Mouse (Mus musculus) adrenal gland, adult 18-20 months (tissue): ENCODE results near the gene Upk1a. TPM values are rescaled to one million over a fixed set of nuclear protein-coding genes. Genes with fewer than 3 reads are reported as not detected.

Source experiments
- DNase-seq, 2 experiments: peaks; one replicate each; pipeline ENCODE4 v3.0.0; 2021 to 2022; ENCODE audit warnings: low spot score in 2 of 2
- total RNA-seq, 2 experiments: library from RNA; stranded (reverse); gene quantifications; 1 replicate in 1 of 2; 2 replicates in 1 of 2; pipeline ENCODE4 v1.2.3; 2021

Upk1a gene
- total RNA-seq, 2 experiments from 2014 or later, result 0.19 to 0.20 TPM

DNA sequence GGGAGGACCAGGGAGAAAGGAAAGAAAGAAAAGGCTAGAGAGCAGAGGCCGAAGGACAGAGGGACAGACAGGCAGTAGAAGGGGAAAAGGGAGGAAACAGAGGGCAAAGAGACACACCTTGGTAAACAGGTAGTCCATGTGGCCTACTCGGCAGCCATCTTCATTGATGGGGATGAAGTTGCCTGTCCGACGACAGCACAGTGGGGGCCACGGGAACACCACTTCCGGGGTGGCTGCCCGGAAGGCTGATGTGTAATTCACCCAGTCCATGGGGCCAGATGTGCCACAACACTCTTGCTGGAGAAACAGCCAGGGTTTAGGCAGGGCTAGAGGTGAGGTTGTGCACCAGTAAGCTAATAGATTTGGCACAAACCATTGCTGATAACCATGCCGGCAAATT, 7.7 kb downstream of the Upk1a start:
- DNase-seq, result no peak

DNA sequence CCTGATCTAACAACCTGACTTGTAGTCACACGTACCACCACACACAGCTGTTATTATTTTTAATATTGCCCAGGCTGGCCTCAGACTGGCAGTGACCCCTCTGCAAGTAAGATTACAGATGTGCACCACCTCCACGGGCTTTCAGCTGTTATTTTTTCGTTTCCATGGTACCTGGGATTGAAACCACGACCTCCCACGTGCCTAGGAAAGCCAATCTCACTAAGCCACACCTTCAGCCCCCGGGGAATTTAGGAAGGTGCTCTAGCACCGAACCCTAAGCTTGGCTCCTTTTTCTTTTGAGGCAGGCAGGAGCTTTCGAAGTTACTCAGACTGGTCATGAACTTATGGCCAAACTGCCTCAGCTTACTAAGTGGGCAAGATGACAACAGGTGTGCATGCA, 8.2 kb downstream of the Upk1a start:
- no peak for DNase-seq

DNA sequence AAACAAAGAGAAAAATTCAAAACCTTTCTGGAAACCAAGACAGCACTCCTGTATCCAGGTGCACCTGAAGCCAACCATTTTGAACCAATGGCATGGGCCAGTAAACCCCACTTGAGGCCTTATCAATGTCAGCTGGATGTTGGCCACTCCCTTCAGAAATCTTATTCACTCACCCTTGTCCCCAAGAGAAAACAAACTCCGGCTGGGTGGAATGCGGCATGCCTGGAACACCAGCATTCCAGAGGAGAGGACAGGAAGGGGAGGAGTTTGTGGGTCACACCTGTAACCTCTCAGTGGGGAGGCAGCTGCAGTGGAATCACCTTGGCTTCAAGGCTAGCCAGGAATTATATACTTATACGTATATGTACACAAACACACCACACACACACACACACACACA, 10.1 kb downstream of the Upk1a start:
- no peak for DNase-seq

DNA sequence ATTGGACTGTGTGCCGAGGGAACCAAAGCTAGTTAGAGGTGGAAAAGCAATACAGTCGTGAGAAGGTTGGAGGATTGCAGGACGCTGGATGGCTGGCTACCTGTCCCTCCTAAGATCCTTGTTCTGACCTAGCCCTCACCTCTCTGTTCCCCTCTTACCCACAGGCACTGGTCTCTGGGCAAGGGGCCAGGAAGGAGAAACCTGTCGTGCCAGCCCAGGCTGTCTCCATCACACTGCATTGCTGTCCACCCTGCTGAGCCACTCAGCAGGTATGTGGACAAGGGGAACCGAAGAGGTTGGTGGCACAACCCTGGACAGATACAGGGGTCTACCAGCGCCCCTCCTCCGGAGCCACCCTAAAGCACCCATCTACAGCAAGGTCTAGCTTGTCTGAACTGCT, 12.0 kb downstream of the Upk1a start:
- DNase-seq, result no peak

DNA sequence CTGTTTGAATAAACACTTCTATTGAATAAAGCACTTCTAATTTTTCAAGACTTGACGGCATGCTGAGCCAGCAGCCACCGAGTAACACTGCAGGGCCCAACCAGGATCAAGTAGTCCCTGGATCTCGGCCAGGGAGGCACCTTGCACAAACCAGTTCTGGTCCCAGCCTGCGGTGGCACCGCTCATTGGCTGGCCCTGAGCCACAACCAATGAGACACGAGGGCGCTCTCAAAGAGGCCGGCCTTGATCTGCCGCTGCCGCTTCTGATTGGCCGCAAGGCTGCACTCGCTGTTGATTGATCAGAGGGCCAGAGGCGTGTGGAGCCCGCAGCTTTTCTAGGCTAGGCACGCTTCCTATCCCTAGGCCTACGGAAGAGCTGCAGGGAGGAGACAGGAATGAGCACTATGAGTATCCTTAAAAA, 12.7 kb downstream of the Upk1a start:
- DNase-seq, result peak; percentile 78 to 82

DNA sequence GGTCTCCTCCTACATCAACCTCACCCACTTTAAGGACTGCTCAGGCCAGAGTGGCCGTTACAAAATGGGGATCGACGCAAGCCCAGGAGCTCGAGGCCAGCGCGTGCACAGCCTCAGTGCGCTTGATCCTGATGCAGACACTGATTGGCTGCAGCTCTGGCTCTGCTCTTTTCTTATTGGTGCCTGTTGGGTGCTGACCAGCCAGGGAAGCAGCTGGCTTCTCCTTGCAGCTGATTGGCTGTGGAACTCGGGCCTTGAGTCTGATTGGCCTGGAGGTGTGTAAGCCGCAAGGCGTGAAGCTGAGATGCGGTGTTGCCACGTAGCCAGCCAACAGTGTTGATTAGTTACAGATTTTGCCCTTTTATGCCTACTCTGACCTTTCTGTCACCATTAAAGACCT, 13.9 kb downstream of the Upk1a start, which contains the start of gene Zbtb32:
Gene Zbtb32, minus strand, starts transcription at position 124 of the 400 bp plus-strand sequence.
- no peak for DNase-seq

DNA sequence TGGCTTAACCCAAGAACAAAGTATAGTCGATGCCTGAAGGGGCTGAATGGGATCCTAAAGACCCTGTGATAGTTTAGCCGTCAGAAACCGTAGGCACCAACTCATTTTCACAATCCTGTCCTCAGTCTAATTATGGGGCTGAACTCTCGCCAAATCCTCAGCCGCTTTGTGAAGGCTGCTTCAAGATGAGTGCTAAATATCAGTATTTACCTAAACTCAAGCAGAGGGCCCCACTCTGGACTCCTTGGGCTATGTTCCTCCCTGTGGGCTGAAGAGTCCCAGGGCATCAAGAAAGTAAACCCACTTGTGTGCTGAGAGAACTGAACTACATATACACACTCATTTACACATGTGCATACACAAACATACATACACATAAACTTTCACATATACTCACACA, 15.8 kb downstream of the Upk1a start:
- DNase-seq, result no peak

DNA sequence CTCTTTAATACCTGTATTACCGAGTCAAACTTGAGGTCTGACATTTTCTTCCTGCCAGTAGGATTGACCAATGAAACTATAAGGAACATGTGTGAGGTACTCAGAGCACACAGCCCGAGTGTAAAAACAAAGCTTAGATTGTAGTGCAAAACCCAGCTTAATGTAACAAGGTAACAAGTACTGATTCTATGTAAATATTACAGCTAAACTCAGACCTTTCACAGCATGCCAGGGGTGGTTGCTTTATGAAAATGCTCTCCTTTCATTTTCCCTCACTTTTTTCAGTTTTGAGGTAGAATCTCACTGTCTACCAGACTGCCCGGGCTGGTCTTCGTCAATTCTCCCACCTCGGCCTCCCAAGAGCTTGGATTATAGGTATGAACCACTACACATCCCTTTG, 16.6 kb downstream of the Upk1a start:
- no peak for DNase-seq

DNA sequence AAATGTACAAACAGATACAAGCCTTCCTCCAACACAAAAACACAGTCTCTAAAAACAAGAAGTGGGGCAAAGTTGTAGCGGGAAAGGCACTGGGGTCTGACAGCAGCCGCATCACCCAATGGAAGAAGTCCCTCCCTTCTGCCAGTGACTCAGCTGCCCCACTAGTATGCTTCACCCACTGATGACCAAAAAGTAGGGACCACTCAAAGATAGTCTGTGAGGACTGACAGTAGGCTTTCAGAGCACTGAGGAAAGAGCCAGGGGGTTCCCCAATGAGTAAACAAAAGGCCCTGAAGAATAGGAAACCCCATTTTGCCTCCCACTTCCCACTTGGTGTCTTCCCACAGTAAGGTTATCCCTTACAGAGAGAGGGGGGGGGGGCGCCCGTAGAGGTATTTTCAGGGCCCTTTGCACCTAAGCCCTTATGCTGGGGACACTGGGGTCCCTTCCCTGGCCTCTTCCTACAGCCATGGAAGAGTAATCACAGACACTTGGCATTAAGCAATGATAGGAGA, 18.1 kb downstream of the Upk1a start:
- no peak for DNase-seq

DNA sequence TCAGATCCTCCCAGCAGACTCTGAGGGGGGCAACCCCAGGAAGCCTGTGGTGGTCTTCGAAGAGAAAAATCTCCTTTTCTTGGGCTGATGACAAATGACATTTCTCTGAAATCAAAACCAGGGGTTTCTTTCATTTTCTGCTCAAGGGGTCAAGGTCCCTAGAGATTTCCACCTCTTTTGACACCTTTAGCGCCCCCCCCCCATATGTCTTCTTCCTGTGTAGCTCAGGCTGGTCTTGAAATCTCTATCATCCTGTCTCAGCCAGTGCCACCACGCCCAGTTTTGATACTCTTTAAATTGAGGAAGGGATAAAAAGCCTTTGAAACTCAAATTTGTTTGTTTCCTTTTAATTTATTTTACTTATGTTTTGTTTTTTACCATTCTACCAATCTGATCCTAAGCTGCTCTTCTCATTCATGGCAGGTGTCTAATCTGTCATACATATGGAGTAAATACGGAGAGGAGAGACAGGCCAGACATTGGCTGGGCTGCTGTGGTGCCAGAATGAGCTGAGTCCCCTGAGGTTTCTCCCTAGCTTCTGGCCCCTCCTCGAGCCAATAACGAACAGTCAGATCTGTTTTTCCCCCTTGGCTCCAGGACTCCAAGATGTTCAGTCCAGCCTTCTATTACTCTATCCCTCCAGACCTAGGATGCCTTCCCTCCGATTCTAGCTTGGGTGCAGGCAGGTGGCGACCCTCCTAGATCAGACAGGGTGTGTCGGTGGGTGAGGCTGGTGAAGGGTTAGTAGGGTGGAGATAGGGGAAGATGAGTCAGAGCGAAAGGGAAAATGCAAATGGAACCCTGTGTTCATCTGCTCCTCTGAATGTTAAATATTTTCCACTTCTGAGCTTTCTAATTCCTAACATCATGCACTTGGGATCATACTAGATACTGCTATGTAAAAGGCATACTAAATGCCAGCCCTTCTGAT, 18.8 kb downstream of the Upk1a start:
- DNase-seq, result no peak

DNA sequence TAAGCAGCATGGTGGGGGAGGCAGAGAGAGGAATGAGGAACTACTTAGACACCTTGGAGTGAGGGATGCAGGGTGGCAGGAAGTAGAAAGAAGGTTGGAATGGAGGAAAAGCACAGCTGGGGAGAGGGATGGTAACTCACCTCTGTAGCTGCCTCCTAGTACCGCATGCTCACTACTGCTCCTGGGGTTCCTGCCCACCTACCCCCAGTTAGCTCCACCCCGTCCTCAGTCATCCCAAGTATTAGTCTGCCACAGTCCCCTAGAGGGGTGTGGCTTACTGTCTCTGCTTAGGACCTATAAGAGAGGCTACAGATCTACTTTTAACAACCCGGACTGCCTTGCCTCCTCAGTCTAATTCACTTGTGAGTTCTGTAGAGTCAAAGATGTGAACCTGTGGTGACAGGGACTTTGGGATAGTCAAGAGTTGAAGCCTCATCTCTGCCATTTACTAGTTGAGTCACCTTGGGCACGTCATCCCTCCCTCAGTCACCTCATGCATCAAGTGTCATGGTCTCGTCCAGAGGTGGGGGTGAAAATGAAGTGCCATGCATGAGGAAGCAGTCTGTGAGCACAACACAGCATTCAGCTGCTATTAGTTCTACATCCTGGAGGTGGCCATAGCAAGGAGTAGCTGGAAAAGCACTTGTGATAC, 19.7 kb downstream of the Upk1a start:
- DNase-seq, result no peak

DNA sequence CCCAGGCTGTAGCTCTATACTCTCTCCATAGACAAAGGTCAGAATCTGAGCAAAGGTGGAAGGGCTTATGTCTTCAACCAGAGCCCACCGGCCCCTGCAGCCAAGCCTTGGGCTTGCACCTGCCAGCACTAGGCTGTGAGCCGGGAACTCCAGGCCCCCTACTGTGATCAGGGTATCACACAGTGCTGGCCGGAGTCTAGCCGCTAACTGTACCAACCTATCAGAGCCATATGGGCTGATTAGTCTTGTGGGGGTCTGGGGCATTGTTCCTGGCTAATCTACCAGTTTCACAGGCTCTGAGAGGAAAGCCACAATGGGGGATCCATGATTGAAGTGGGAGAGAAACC, 21.1 kb downstream of the Upk1a start:
- DNase-seq, result no peak

DNA sequence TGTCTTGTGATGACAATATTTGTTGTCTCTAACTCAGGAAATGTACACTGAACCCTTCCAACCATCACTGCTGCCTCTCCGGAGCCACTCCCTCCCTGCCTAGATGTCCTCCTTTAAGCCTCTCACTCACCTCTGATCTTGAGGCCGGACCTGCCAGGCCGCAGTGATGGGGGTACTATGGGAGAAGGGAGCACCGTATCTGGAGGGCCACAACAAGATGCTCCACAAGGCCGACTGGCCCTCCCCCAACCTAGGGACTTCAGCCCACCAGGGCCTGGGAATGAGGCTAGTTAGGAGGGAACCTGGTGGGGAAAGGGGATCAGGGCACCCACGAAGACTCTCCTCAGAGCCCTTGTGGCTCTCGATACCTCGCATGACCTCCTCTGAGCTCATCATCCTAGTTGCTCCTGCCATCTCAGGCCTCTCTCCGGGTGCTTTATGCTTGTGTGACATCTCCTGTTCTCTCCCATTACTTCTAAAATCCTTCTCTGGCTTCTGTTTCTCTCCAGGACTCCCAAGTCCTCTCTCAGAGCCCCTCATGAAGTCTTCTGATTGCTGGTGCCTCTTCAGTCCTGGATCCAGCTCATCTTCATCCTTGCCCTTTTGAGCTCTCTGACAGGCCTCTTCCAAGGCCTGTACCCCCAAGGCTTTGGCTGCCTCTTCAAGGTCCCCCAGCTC, 21.6 kb downstream of the Upk1a start:
- DNase-seq, result peak in 1 of 2 experiments; percentile 2

DNA sequence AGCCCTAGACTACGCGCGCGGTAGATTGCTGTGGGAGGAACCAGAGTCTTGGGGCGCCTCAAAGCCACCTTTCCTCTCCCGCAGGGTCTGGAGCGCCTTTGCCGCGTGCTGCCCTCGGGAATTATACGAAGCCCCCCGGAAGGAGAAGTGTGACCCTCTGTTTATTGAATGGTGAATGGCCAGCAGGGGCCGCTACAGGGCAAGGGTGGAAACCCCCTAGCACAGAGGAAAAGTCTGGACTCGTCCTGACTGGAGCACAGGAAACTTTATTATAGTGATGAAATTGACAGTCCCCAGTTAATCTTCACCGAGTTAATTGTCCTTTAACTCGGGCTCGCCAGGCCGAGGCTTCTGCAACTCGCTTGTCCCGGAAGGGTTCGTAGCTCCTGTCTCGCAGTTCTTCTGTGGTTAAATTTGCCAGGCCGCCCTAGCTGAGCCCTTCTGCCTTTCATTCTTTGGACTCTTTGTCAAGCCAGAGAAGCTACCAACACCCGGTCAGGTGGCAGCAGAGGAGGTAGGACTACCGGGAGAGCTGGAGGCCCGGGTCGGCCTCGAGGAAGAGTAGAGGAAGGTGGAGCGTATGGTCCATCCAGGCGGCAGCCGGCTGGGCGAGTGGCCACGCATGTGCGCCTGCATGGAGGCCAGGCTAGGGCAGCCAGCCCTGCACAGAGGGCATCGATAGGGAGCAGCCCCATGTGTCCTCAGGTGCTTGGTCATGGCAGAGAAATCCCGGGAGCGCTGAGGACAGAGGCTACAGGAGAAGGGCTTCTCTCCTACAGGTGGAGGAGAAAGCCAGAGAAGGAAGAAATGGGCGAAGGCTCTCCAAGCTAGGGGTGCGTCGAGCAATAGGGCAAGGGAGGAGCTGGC, 23.0 kb downstream of the Upk1a start:
- DNase-seq, result peak; percentile 78 to 86

DNA sequence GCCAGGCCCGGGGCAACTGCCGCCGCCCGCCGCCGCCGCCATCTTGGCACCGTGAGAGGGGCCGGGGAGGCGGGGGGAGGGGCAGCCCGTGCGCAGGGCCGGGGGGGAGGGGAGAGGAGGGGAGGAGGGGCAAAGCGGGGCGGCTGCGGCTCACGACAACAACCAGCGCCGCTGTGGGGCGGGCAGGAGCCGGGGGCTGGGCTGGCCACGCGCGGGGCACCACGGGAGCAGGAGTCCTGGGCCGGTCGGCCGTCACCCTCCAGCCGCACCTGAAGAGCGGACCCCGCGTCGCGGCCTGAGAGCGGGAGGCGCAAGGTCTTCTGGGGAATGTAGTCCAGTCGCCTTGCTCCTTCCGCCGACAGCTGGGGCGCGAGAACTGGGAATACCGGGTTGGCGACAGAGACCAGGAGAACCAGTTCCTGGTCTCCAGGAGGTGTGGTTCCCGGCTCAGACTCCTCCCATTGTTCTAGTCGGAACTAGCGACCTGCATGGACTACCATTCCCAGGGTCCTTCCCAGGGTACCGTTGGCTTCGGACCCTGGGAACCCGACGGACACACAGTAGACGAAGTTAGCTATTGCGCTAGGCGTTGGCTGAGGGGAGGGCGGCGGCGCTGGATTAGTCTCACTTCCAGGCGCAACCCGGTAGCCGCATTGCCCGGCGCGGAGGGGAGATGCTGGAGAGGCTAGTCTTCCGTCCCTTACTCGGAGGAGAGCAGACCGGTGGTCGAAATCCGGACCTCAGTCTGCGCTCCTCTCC, 23.8 kb downstream of the Upk1a start, which contains the start of gene Kmt2b:
Gene Kmt2b, minus strand, starts transcription at position 51 of the 759 bp plus-strand sequence.
- DNase-seq, result peak; percentile 86 to 90

DNA sequence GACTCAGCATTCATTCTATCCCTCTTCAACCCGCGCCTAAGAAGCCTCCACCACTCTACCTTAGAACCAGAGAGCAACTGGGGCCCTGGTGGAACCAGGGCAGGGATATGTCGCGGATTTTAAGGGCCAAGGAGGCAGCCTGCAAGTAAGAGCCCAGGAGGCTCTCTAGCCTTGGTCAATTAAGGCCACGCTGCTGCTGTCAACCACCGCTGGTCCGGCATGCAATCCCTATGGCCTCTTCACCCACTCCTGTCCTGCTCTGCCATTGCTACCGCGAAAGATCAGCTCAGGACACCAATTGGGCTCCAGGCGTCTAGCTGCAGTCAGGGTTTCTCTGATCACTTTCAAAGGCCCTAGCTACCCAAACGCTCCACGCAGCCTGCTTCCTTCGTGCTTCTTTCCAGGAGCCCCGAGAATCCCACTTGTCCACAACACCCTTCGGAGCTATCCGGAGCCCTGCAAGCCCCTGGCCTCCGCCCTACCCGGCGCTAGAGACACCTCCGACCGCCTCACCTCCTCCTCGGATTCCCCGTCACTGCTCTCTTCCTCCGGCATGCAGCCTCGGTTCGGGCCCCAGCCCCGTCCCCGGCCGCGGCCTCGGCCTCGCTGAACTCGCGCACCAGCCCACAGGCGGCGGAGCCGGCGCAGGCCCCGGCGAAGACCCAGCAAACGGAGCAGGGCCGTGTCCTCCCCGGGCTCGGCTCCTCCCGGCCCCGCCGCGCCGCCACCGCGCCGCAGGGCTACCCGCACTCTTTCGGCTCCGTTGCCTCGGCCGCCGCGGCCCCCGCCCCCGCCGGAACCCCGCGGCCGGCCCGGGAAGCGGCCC, 24.6 kb downstream of the Upk1a start:
- DNase-seq, result peak; percentile 55 to 62

DNA sequence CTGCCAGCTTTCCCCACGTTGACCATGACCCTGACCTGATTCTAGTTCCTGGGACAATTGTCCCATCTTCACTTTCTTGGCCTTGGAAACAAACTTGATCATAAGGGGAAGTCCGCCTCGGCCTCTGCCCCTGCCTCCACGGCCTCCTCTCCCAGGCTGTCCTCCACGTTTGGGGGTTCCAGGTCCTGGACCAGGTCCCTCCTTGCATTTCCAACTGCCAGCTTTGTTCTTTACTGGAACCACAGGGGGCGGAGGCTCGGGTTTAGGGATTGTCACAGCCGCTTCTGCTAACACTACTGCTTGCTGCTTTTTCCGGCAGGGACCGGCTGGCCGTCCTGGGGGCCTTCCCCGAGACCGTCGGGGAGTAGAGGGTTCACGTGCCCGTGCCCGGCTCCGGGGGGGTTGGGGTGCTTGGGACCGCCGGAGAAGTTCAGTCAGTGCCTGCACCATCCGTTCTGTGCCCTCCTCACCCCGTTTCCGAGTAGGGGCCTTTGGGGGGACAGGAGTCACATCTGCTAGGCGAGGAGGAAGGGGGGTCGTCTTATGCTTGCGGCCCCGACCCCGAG, 26.1 kb downstream of the Upk1a start:
- DNase-seq, result peak in 1 of 2 experiments; percentile 8

DNA sequence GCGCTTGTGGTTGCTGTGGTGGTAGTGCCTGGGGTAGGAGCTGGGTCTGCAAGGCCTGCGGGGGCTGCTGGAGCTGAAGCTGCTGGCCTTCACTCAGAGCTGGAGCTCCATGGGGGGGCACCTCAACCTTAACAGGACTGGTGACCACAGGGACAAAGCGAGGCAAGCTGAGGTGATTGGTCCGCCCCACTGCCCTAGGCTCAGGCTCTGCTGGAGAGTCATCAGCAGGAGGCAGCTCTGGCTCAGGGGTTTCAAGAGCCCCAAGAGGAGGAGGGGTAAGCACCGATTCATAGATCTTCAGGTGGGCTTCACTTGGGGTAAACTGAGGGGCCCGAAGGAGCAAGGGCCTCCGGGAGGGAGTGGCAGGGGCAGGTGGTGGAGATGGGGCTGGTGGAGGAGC, 27.5 kb downstream of the Upk1a start:
- peak in 1 of 2 experiments; percentile 7 for DNase-seq

DNA sequence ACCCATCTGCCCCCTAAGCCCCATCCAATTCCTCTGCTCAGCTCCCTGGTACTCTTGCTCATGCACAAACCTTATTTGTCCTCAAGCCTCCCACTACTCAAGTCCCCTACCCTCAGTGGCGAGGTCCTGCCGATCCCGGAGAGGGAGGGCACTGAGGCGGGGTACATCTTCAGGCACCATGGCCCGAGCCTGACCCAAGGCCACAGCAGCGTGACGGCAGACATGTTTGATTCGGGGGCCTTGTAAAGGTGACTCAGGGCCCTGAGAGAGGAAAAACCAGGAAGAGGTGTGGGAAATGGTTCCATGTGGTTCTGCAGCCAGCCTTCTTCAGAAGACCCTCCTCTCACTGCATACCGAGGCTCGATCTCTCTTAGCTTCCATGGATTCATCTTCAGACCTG, 28.3 kb downstream of the Upk1a start:
- DNase-seq, result peak in 1 of 2 experiments; percentile 5
